Mouse (Mus musculus) midbrain, embryonic 13.5 days (tissue): ENCODE results near the gene Fam234b. TPM values are rescaled to one million over a fixed set of nuclear protein-coding genes. Genes with fewer than 3 reads are reported as not detected.

Experiments
- ATAC-seq: fragments of 200-750 bp; cut with Nextera tagmentation; 2 replicates; pipeline ENCODE4 v1.8.0; 2017; ENCODE audit warnings: mild to moderate bottlenecking, moderate TSS enrichment, moderate library complexity
- H3K27ac ChIP-seq: fragments of 300-500 bp; sonication (generic); 2 replicates; pipeline ENCODE4 v1.5.1; 2015; ENCODE audit warnings: inconsistent platforms, mild to moderate bottlenecking, moderate library complexity
- H3K27me3 ChIP-seq: fragments of 300-500 bp; sonication (generic); 2 replicates; pipeline ENCODE4 v1.6.1; 2015; ENCODE audit warnings: mild to moderate bottlenecking, inconsistent platforms
- H3K36me3 ChIP-seq: fragments of 300-500 bp; sonication (generic); 2 replicates; pipeline ENCODE4 v1.6.1; 2015; ENCODE audit warnings: mild to moderate bottlenecking, inconsistent platforms
- H3K4me1 ChIP-seq: fragments of 300-500 bp; sonication (generic); replicated peaks from 2 replicates; pipeline ENCODE4 v1.6.1; 2015; ENCODE audit warnings: inconsistent platforms
- H3K4me2 ChIP-seq: fragments of 300-500 bp; sonication (generic); replicated peaks from 2 replicates; pipeline ENCODE4 v1.6.1; 2015; ENCODE audit warnings: moderate library complexity, mild to moderate bottlenecking, inconsistent platforms
- H3K4me3 ChIP-seq: fragments of 300-500 bp; sonication (generic); replicated peaks from 2 replicates; pipeline ENCODE4 v1.5.1; 2015; ENCODE audit warnings: mild to moderate bottlenecking, inconsistent platforms
- H3K9ac ChIP-seq: fragments of 300-500 bp; sonication (generic); replicated peaks from 2 replicates; pipeline ENCODE4 v1.6.1; 2015; ENCODE audit warnings: mild to moderate bottlenecking, inconsistent platforms
- H3K9me3 ChIP-seq: fragments of 300-500 bp; sonication (generic); 2 replicates; pipeline ENCODE4 v1.6.1; 2016; ENCODE audit warnings: mild to moderate bottlenecking, inconsistent platforms
- whole genome bisulfite sequencing: fragments of 180-500 bp; shearing (Covaris S2); methylation state at CpG from one replicate; pipeline ENCODE4 v1.1.7; 2015; 5-methylcytosine and 5-hydroxymethylcytosine counted together
- polyA plus RNA-seq: library from polyadenylated mRNA; unstranded; fragments of >200 nt; fragmentation: Nextera tagmentation; extraction: Ambion mirVana; gene quantifications from 2 replicates; pipeline ENCODE4 v1.2.1, GENCODE M21; 2015

Fam234b gene
- polyA plus RNA-seq, 1 experiment from 2014 or later, result 67.0 TPM

- no peak for ATAC-seq
- Histone ChIP-seq H3K4me1 (no peaks in the 10 kb centered on the region; the same call in 1 of the 2 replicates), H3K36me3 (no peaks in the 10 kb centered on the region)
These were observed 78.9 kb downstream of the Fam234b start for GRCm38 (mm10) chr6:135276474-135277295.

DNA sequence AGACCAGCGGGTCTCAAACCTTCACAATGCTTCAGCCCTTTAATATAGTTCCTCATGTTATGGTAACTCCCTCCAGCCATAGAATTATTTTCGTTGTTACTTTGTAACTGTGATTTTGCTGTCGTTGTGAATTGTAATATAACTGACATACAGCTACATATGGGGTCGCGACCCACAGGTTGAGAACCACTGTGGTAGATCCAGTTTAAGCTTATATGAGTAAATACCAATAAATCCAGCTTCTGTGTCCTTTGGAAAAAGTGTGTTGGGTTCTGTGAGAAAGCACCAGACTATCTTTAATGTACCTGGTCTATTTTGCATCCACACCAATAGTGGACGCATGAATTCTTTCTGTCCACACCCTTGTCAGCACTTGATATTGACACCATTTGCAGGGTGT lies 80.5 kb downstream of the Fam234b start:
- H3K4me2 ChIP-seq, result no peak overlapping the region
- no peaks in the 10 kb centered on the region for H3K36me3 ChIP-seq
- 94% methylated on average over 6 of the region's 6 CpGs for WGBS
- H3K4me1 ChIP-seq, result no peaks in the 10 kb centered on the region; the same call in 1 of the 2 replicates
- no peak overlapping the region for H3K9ac ChIP-seq
- H3K4me3 ChIP-seq, result no peak overlapping the region
- ATAC-seq, result no peak
- no peak overlapping the region for H3K27ac ChIP-seq
- no peaks in the 10 kb centered on the region for H3K27me3 ChIP-seq
- no peaks in the 10 kb centered on the region for H3K9me3 ChIP-seq

More at GRCm38 (mm10) chr6:135276474-135277295, 78.9 kb downstream of the Fam234b start:
- no peak overlapping the region for H3K4me2 ChIP-seq
- no peaks in the 10 kb centered on the region for H3K9me3 ChIP-seq
- no peak overlapping the region for H3K9ac ChIP-seq
- 81% methylated on average over 6 of the region's 6 CpGs for WGBS
- H3K27me3 ChIP-seq, result no peaks in the 10 kb centered on the region
- no peak overlapping the region for H3K27ac ChIP-seq
- no peak overlapping the region for H3K4me3 ChIP-seq

- peak overlapping the region; percentile 21; the same call in 1 of the 2 replicates for H3K27ac ChIP-seq
- 69% methylated on average over 5 of the region's 5 CpGs for WGBS
- no peak for ATAC-seq
- H3K4me1 ChIP-seq, result no peaks in the 10 kb centered on the region; the same call in 1 of the 2 replicates
- H3K9ac ChIP-seq, result no peak overlapping the region
- H3K36me3 ChIP-seq, result no peaks in the 10 kb centered on the region
- no peaks in the 10 kb centered on the region for H3K9me3 ChIP-seq
- no peak overlapping the region for H3K4me2 ChIP-seq
- H3K4me3 ChIP-seq, result no peak overlapping the region
- H3K27me3 ChIP-seq, result no peaks in the 10 kb centered on the region
These were observed 81.5 kb downstream of the Fam234b start for GRCm38 (mm10) chr6:135279286-135279685.

- no peaks in the 10 kb centered on the region for H3K27me3 ChIP-seq
- no peak overlapping the region for H3K4me2 ChIP-seq
- no peaks in the 10 kb centered on the region; the same call in 1 of the 2 replicates for H3K4me1 ChIP-seq
- peak overlapping the region; percentile 21; the same call in 1 of the 2 replicates for H3K27ac ChIP-seq
- H3K36me3 ChIP-seq, result no peaks in the 10 kb centered on the region
- no peak overlapping the region for H3K4me3 ChIP-seq
- no peaks in the 10 kb centered on the region for H3K9me3 ChIP-seq
- 0 out of 2 replicates have a peak, but pooled peaks have one; percentile 27 for ATAC-seq
- WGBS, result 52% methylated on average over 10 of the region's 10 CpGs
- H3K9ac ChIP-seq, result no peak overlapping the region
These were observed 82.1 kb downstream of the Fam234b start for GRCm38 (mm10) chr6:135279856-135280255.

DNA sequence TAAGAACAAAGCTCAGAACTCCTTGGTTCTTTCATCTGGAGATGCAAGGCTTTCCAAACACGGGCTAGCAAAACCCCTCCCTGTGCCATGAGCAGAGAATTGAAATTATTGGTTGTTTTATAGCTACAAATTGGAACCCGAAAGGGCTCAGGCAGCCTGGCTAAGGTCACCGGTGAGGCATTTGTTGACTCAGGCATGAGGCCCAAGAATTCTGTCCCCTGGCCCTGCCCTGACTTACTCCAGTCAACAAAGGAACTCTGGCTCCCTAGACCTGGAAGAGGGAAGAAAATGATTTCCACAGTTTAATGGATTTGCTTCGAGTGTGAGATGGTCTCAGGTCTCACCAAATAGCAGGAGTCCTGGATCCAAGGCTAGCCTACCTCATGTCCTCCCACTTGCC lies 94.6 kb downstream of the Fam234b start:
- no peak overlapping the region for H3K4me2 ChIP-seq
- H3K27me3 ChIP-seq, result no peaks in the 10 kb centered on the region
- H3K9ac ChIP-seq, result no peak overlapping the region
- no peaks in the 10 kb centered on the region for H3K9me3 ChIP-seq
- no peak for ATAC-seq
- peaks cover 6% of the 10 kb centered on the region; the same call in 1 of the 2 replicates for H3K4me1 ChIP-seq
- no peak overlapping the region for H3K4me3 ChIP-seq
- no peaks in the 10 kb centered on the region for H3K36me3 ChIP-seq
- 80% methylated on average over 4 of the region's 4 CpGs for WGBS
- H3K27ac ChIP-seq, result no peak overlapping the region

DNA sequence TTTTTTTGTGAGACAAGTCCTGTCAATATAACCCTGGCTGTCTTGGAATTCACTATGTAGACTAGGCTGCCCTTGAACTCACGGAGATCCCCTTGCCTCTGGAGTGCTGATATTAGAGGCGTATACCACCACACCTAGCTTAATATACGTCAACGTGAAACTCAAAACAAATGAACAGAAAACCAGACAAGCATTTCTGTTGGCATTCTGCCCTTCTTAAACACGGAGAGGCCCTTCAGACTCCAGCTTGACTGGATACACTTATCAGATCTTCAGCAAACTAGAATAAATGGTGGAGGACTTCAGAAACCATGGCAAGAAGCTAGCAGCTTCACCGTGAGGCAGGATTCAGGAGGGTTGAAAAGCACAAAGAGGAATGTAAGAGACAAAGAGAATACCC lies 96.4 kb downstream of the Fam234b start:
- Histone ChIP-seq H3K27me3 (no peaks in the 10 kb centered on the region), H3K27ac (no peak overlapping the region), H3K4me3 (no peak overlapping the region), H3K9me3 (no peaks in the 10 kb centered on the region), H3K4me1 (peaks cover 6% of the 10 kb centered on the region; the same call in 1 of the 2 replicates), H3K9ac (no peak overlapping the region), H3K4me2 (no peak overlapping the region), H3K36me3 (no peaks in the 10 kb centered on the region)
- ATAC-seq, result no peak
- 91% methylated on average over 6 of the region's 6 CpGs for WGBS

Other genes with a start within 250 kb of the Fam234b start
- gene Apold1, start 216.3 kb upstream of the Fam234b start, polyA plus RNA-seq, result 3.0 and 3.7 TPM in 2 replicates
- 87.6 TPM in 2 replicates for gene Ddx47, start 186.4 kb upstream of the Fam234b start, polyA plus RNA-seq
- gene Gprc5a, start 132.3 kb upstream of the Fam234b start, polyA plus RNA-seq, result 0.53 and 0.98 TPM in 2 replicates
- 0.12 TPM in 1 of 2 replicates, not detected in the other for gene Gprc5d, start 79.7 kb upstream of the Fam234b start, polyA plus RNA-seq
- gene Hebp1, start within 50 bp of the Fam234b start, polyA plus RNA-seq, result 2.7 and 3.4 TPM in 2 replicates
- gene Gsg1, start 56.4 kb downstream of the Fam234b start, polyA plus RNA-seq, result 0.20 and 0.23 TPM in 2 replicates
- gene Pbp2, start 112.4 kb downstream of the Fam234b start, polyA plus RNA-seq, result not detected in 2 replicates
- gene Emp1, start 164.6 kb downstream of the Fam234b start, polyA plus RNA-seq, result 6.7 and 9.2 TPM in 2 replicates